Mouse (Mus musculus): ENCODE results near the gene Stat6. TPM values are rescaled to one million over a fixed set of nuclear protein-coding genes. Genes with fewer than 3 reads are reported as not detected.

Gene Stat6
- total RNA-seq (2021): 10 to 100 TPM; 93.2 to 99.8 TPM
- long read RNA-seq, experiment 1, transcript Stat6-201 (22 exons, 3,775 nt): major isoform, 20 of 60 reads
- long read RNA-seq, experiment 1, partial matches to known transcripts: 36 of 60 reads
- long read RNA-seq, experiment 1, other reads (novel, unspliced or antisense): 4 of 60 reads
- long read RNA-seq, experiment 2, transcript Stat6-201 (22 exons, 3,775 nt): major isoform, 21 of 27 reads
- long read RNA-seq, experiment 2, partial matches to known transcripts: 2 of 27 reads
- long read RNA-seq, experiment 2, other reads (novel, unspliced or antisense): 4 of 27 reads

DNA sequence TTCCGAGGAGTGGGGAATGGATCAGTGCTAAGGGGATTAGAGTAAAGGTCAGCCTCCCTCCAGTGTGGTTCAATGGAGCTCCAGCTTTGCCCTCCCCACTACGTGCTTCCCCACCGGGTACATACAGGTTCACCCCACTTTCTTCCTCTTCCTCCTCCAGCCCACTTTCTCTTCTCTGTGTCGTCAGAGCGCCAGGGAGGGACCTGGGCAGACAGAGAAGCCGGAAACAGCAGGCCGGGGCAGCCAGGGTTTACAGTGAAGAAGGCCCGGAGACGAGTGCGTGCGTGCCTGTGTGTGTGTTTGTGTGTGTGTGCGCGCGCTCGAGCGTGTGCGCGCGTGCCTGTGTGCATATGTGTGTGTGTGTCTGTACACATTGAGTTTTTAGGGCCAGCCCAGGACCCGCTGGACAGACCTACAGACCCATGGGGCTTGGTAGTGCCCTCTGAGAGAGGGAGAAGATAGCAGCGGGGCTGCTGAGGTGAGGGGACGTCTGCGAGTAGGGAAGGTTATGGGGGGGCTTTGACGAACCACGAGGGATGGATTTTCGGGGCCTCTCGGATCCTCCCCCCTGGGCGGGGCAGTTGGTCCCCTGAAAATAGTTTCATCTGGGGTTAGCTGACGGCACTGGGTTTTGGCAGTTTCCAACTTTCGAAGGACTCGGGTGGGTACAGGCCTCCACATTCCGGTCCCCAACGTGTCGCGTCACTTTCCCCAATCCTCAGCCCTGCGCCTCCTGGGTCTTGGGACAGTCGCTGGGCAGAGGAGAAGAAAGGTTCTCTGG, at the start of gene Stat6:
Stat6 (plus strand) TSS at position 215 of the 781 bp plus-strand sequence.
- DNase-seq: peak; percentile 86 to 89

DNA sequence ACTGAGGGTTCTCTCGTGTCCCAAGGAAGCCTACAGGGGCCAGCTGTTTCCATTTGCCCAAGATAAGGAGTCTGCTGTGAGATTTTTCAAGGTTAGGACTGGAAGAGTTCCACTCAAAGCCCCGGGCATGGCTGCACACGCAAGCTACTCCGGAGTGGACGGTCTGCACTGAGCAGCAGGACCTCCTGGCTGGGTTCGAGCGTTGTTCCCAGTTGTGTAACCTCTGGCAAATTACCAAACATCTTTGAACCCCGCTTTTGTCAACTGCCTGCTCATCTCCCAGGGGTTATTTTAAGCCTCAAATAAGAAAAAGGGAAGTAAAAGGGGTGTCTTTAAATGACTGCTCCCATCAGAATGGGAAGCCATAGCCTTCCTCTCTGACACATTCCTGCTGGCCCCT, 48.4 kb upstream of the Stat6 start:
- no peak for DNase-seq

DNA sequence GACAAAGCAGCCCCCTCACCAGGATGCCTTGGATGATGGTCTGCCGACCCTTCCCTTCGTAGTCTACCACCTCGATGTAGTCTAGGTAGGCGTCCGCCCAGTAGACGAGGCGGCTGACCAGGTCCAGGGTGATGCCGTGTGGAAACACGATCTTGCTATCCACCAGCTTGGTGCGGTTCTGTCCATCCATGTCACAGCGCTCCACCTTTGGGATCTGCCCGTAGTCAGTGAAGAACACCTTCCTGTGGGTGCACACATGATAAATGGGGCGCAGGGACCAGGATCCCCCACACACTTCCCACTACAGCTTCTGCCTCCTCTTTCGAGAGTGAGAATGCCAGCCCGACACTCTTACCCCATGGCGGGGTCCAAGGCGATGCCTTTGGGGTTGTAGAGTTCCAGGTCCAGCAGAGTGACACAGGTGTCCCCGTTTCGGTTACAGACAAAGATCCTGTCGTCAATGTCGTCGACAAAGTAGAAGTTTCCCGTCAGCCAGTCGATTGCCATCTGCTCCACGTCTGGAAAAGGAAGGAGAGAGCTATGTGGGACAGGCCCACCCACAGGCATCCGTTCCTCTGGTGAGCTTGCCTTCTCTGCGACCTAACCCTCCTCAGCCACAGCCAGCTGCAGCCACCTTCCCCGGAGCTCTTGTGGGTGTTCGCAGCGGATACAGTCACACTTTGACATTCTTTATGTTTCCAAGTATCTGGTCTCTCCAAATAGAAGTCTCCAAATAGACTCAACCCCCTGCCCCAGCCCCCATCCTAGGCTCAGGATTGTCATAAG, 47.7 kb upstream of the Stat6 start:
- DNase-seq: no peak

GRCm38 (mm10) chr10:127596321-127596941, 46.4 kb upstream of the Stat6 start:
- DNase-seq: peak; percentile 58 to 64

GRCm38 (mm10) chr10:127597311-127597901, 45.4 kb upstream of the Stat6 start:
- DNase-seq: peak; percentile 51

GRCm38 (mm10) chr10:127598607-127599006, 44.2 kb upstream of the Stat6 start:
- no peak for DNase-seq

DNA sequence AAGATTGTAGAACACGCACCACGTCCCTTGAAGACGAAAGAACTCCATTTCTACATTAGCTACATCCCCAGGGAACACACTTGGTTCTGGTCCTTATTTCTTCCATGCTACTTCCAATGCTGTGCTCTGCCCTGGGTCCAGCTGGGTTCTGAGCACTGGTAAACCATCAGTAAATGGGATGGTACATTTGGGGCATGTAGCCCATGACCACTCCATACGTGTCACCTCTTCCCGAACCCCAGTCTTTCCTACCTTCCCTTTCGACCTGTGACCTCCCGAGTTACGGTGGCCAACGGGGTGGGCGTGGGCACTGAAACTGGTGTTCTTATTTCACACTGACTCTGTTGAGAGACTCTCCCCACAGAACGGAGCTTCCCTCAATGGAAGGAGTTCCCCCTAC, 43.5 kb upstream of the Stat6 start:
- no peak for DNase-seq

DNA sequence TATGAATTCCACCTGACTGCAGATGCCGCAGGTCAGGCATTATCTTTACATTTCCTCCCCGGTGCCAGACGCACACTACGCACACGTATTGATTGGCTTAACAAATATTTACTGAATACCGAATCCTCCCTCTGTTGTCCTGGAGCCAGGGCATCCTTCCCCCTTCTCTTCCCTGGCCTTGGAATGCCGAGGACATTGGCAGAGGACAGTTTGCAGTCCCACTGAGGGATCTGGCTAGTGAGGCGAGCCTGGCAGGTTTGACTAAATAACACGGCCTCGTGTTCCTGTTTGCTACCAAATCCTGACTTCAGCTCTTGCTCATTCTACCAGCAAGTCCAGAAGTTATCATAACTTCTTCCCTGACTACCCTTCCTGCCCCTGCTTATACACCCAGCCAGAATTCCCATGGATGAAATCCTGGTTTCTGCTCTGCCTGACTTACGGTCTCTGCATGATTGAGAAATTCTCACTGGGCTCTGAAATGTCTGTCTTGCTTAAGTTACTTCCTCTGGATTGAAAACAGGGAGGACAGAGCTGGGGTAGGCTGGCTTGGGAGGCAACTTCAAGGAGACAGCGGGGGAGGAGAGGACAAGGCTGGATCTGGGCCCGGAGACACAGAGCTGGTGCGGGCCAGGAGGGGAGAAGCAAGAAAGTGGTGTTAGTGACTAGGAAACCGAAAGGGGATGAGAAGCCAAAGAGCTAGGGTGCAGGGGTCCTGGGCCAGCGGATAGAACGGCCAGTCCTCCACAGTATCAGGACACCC, 42.8 kb upstream of the Stat6 start:
- peak; percentile 75 to 77 for DNase-seq

- DNase-seq: peak in 1 of 2 experiments; percentile 34
Observed at GRCm38 (mm10) chr10:127602194-127602593, 40.6 kb upstream of the Stat6 start.

- no peak for DNase-seq
Observed at GRCm38 (mm10) chr10:127603437-127604371, 39.1 kb upstream of the Stat6 start.

- DNase-seq: peak; percentile 67 to 77
Observed at GRCm38 (mm10) chr10:127604465-127605250, 38.1 kb upstream of the Stat6 start.

DNA sequence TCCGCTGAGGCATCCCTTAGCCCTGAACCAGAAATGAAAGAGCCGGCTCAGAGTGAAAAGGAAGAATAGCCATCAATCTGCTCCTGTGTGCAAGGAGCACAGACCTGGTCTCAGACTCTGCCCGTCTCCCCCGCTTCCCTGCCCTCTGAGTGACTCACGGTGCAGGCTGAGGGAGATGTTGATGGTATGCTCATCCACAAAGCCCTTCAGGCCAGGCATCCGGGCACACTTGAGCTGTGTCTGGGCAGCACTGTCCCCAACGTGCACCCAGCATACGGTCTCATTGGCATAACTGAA, 37.6 kb upstream of the Stat6 start:
- no peak for DNase-seq

- DNase-seq: no peak
Observed at GRCm38 (mm10) chr10:127605756-127606155, 37.0 kb upstream of the Stat6 start.

- DNase-seq: no peak
Observed at GRCm38 (mm10) chr10:127607059-127607458, 35.7 kb upstream of the Stat6 start.

DNA sequence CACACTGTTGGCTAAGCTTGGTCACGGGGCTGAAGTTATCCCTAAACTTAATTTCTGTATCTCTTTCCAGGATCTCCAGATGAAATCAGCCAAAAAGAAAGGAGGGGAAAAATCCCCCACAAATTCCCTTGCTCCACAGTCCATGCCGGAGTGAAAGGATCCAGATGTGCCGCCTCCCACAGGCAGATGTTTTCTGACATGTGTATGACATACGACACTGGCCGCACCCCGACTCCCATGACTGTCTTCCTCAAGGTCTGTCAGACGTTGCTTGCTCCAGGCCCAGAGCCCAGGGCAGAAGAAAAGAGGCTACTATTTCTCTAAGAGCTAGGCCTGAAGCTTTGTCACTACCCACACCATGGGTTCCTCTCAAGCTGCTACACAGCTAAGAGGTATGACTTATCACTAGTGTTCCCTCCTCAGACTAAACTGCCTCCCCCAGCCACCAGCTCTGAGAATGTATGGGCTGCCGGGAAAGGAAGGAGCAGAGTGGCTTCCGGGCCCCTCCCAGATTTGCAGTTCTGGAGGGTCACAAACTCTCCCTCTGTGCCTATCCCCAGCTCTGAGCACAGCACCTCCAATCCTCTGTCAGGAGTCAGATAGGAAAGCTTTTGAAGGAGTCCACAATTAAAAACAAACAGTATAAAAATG, 33.2 kb upstream of the Stat6 start:
- DNase-seq: no peak

- DNase-seq: no peak
Observed at GRCm38 (mm10) chr10:127610066-127610415, 32.7 kb upstream of the Stat6 start.

- DNase-seq: peak in 1 of 2 experiments; percentile 54
Observed at GRCm38 (mm10) chr10:127612079-127612775, 30.6 kb upstream of the Stat6 start.

Measured in adrenal gland, postnatal 36 days (tissue).